ENCODE assay signal across 8 mouse cellular contexts in genomic region chr11:51290066-51290955, GRCm38 (mm10). TPM values are rescaled to one million over a fixed set of nuclear protein-coding genes. Genes with fewer than 3 reads are reported as not detected.
DNase-seq lines count a peak whose midpoint lies in the region; ATAC-seq and TF ChIP-seq lines count a peak whose summit lies in the region.

No protein-coding gene starts in this region.

- peak; percentile 65 for TF ChIP-seq CTCF in stomach, postnatal 0 days (IDR thresholded peaks at IDR 0.05; ENCODE audit: low read depth)

- H3K4me3 ChIP-seq in embryonic facial prominence, embryonic 15.5 days (replicated peaks): peak overlapping the region; percentile 68
- peak overlapping the region; percentile 60 for H3K4me3 ChIP-seq in midbrain, embryonic 11.5 days (ENCODE audit: low read depth, low read length)
- peak overlapping the region; percentile 66 for H3K4me3 ChIP-seq in stomach, postnatal 0 days (ENCODE audit: low read depth, low read length)

- H3K27me3 ChIP-seq in embryonic facial prominence, embryonic 15.5 days: peaks cover 6% of the 10 kb centered on the region
- H3K27me3 ChIP-seq in midbrain, embryonic 11.5 days (ENCODE audit: control insufficient read depth, insufficient read depth, low read length): no peaks in the 10 kb centered on the region; the same call in 1 of the 2 replicates
- H3K27me3 ChIP-seq in stomach, postnatal 0 days (ENCODE audit: control insufficient read depth, insufficient read depth, low read length): no peaks in the 10 kb centered on the region

- intact Hi-C loops in heart, postnatal 14 days (cut with DNase I): no loop called here
- intact Hi-C loops in left cerebral cortex, postnatal 36 days (cut with DNase I): no loop called here

- H3K36me3 ChIP-seq in embryonic facial prominence, embryonic 15.5 days: no peaks in the 10 kb centered on the region
- no peaks in the 10 kb centered on the region for H3K36me3 ChIP-seq in midbrain, embryonic 11.5 days (ENCODE audit: control insufficient read depth, insufficient read depth, low read length)
- H3K36me3 ChIP-seq in stomach, postnatal 0 days (ENCODE audit: control insufficient read depth, insufficient read depth, low read length): no peaks in the 10 kb centered on the region

- peak overlapping the region; percentile 59 for H3K9ac ChIP-seq in embryonic facial prominence, embryonic 15.5 days
- peak overlapping the region; percentile 58 for H3K9ac ChIP-seq in midbrain, embryonic 11.5 days (ENCODE audit: low read length)
- peak overlapping the region; percentile 68 for H3K9ac ChIP-seq in stomach, postnatal 0 days (ENCODE audit: low read length)

- H3K4me1 ChIP-seq in embryonic facial prominence, embryonic 15.5 days: peaks cover 21% of the 10 kb centered on the region
- no peaks in the 10 kb centered on the region; the same call in 1 of the 2 replicates for H3K4me1 ChIP-seq in midbrain, embryonic 11.5 days (ENCODE audit: control insufficient read depth, insufficient read depth, low read length)
- H3K4me1 ChIP-seq in stomach, postnatal 0 days (replicated peaks; ENCODE audit: control insufficient read depth, insufficient read depth): 0 out of 2 replicates have a peak, but pooled peaks cover 2% of the 10 kb centered on the region

- DNase-seq in right cerebral cortex, postnatal 10 days (ENCODE audit: low spot score in 2 of 2): peak; percentile 40 to 53
- DNase-seq in right cerebral cortex, adult 2 months (ENCODE audit: low spot score in 2 of 2): no peak
- peak; percentile 9 to 70 for DNase-seq in heart, postnatal 14 days
- DNase-seq in left cerebral cortex, postnatal 36 days (ENCODE audit: low spot score in 2 of 2): peak; percentile 19 to 32
- DNase-seq in midbrain, embryonic 11.5 days (ENCODE audit: low spot score, missing footprints): peak; percentile 96
- DNase-seq in stomach, postnatal 0 days (ENCODE audit: low spot score): peak; percentile 72
- no peak for DNase-seq in layer of hippocampus, postnatal 25 days (ENCODE audit: extremely low spot score in 1 of 2, low spot score in 1 of 2)

- peak overlapping the region; percentile 73 for H3K27ac ChIP-seq in embryonic facial prominence, embryonic 15.5 days (replicated peaks)
- H3K27ac ChIP-seq in midbrain, embryonic 11.5 days (ENCODE audit: low read depth, low read length): no peak overlapping the region
- peak overlapping the region; percentile 76; the same call in 1 of the 2 replicates for H3K27ac ChIP-seq in stomach, postnatal 0 days (replicated peaks)

- peak; percentile 76 for ATAC-seq in embryonic facial prominence, embryonic 15.5 days (ENCODE audit: insufficient number of reproducible peaks, low FRiP score, low TSS enrichment, low read depth)
- ATAC-seq in midbrain, embryonic 11.5 days (ENCODE audit: low FRiP score): peak; percentile 89
- ATAC-seq in stomach, postnatal 0 days (ENCODE audit: low FRiP score, low TSS enrichment): peak; percentile 69

- 1% methylated on average over 74 of the region's 74 CpGs for WGBS in embryonic facial prominence, embryonic 15.5 days
- 1% methylated on average over 63 of the region's 74 CpGs for WGBS in midbrain, embryonic 11.5 days
- 3% methylated on average over 71 of the region's 74 CpGs for WGBS in stomach, postnatal 0 days

- H3K4me2 ChIP-seq in embryonic facial prominence, embryonic 15.5 days (replicated peaks): peak overlapping the region; percentile 90
- H3K4me2 ChIP-seq in midbrain, embryonic 11.5 days: peak overlapping the region; percentile 68
- H3K4me2 ChIP-seq in stomach, postnatal 0 days (replicated peaks; ENCODE audit: low read depth): peak overlapping the region; percentile 91

- H3K9me3 ChIP-seq in embryonic facial prominence, embryonic 15.5 days (replicated peaks): no peaks in the 10 kb centered on the region
- no peaks in the 10 kb centered on the region for H3K9me3 ChIP-seq in midbrain, embryonic 11.5 days (ENCODE audit: control insufficient read depth, low read length)
- H3K9me3 ChIP-seq in stomach, postnatal 0 days (ENCODE audit: control insufficient read depth, low read length): no peaks in the 10 kb centered on the region

- TF ChIP-seq EP300 in stomach, postnatal 0 days (optimal IDR thresholded peaks at IDR 0.05): no peak

RNA-seq across cellular contexts. Expression of gene Col23a1, which starts 0.6 kb away (rescaled TPM):
- polyA plus RNA-seq in embryonic facial prominence, embryonic 15.5 days (2015; fragmentation: Nextera tagmentation; extraction: Ambion mirVana): 26.2 and 28.8 TPM in 2 replicates
- total RNA-seq in heart, postnatal 14 days (2021): 1 to 10 TPM; 1.5 to 1.7 TPM
- 10 to 100 TPM in 1 of 2 experiments, 1 to 10 TPM in 1; 9.2 to 11.8 TPM for total RNA-seq in left cerebral cortex, postnatal 36 days (2021)
- polyA plus RNA-seq in midbrain, embryonic 11.5 days (2014; fragmentation: Nextera tagmentation; extraction: Ambion mirVana): 10.7 and 11.1 TPM in 2 replicates
- 2.5 and 3.8 TPM in 2 replicates for polyA plus RNA-seq in stomach, postnatal 0 days (2015; fragmentation: Nextera tagmentation; extraction: Ambion mirVana)
- total RNA-seq in layer of hippocampus, postnatal 25 days (2021): 1 to 10 TPM; 5.0 to 5.4 TPM

RNA-seq across cellular contexts. Expression of gene BC049762, which starts 27.5 kb away (rescaled TPM):
- 0.32 and 0.46 TPM in 2 replicates for polyA plus RNA-seq in embryonic facial prominence, embryonic 15.5 days (2015; fragmentation: Nextera tagmentation; extraction: Ambion mirVana)
- not detected for total RNA-seq in heart, postnatal 14 days (2021)
- total RNA-seq in left cerebral cortex, postnatal 36 days (2021): not detected
- polyA plus RNA-seq in midbrain, embryonic 11.5 days (2014; fragmentation: Nextera tagmentation; extraction: Ambion mirVana): 0.42 TPM in 1 of 2 replicates, not detected in the other
- polyA plus RNA-seq in stomach, postnatal 0 days (2015; fragmentation: Nextera tagmentation; extraction: Ambion mirVana): 0.17 and 0.25 TPM in 2 replicates
- under 1 TPM; 0.42 to 0.68 TPM for total RNA-seq in layer of hippocampus, postnatal 25 days (2021)

RNA-seq across cellular contexts. Expression of gene Clk4, which starts 28.8 kb away (rescaled TPM):
- 108 and 111 TPM in 2 replicates for polyA plus RNA-seq in embryonic facial prominence, embryonic 15.5 days (2015; fragmentation: Nextera tagmentation; extraction: Ambion mirVana)
- 10 to 100 TPM; 47.8 to 59.2 TPM for total RNA-seq in heart, postnatal 14 days (2021)
- total RNA-seq in left cerebral cortex, postnatal 36 days (2021): 100 to 1,000 TPM in 1 of 2 experiments, 10 to 100 TPM in 1; 79.3 to 115 TPM
- 136 and 144 TPM in 2 replicates for polyA plus RNA-seq in midbrain, embryonic 11.5 days (2014; fragmentation: Nextera tagmentation; extraction: Ambion mirVana)
- polyA plus RNA-seq in stomach, postnatal 0 days (2015; fragmentation: Nextera tagmentation; extraction: Ambion mirVana): 47.7 and 48.7 TPM in 2 replicates
- total RNA-seq in layer of hippocampus, postnatal 25 days (2021): 100 to 1,000 TPM; 105 to 127 TPM

Comparison
In these comparisons a context has a peak if more than half of its experiments do, and no peak if none do; other contexts are left out.
1. DNase-seq: peak in right cerebral cortex, postnatal 10 days (2 of 2), heart, postnatal 14 days (2 of 2), left cerebral cortex, postnatal 36 days (2 of 2), midbrain, embryonic 11.5 days (single experiment) and stomach, postnatal 0 days (single experiment); none in right cerebral cortex, adult 2 months (0 of 2) and layer of hippocampus, postnatal 25 days (0 of 2).
2. Peak in every context shown above with its lines, with median percentiles within 50 percentile points of each other: ATAC-seq, H3K4me2 ChIP-seq, H3K4me3 ChIP-seq and H3K9ac ChIP-seq.